Mouse (Mus musculus): ENCODE measurements around the gene Mef2d. TPM values are rescaled to one million over a fixed set of nuclear protein-coding genes. Genes with fewer than 3 reads are reported as not detected.

Mef2d gene
- polyA plus RNA-seq (2015; fragmentation: Nextera tagmentation; extraction: Ambion mirVana) = 16.4 and 19.7 TPM in 2 replicates

GRCm38 (mm10) chr3:88141787-88142523, at the start of gene Mef2d:
Gene Mef2d (plus strand): TSS chr3:88142372.
- Histone ChIP-seq H3K36me3 (no peaks in the 10 kb centered on the region), H3K9ac (peak within 1 kb of the TSS; percentile 92), H3K27ac (peak within 1 kb of the TSS; percentile 99), H3K4me1 (peaks cover 76% of the 10 kb centered on the region), H3K4me2 (replicated peaks) (peak within 1 kb of the TSS; percentile 98), H3K9me3 (no peaks in the 10 kb centered on the region), H3K27me3 (no peaks in the 10 kb centered on the region), H3K4me3 (peak within 1 kb of the TSS; percentile 96)
- WGBS = under 1% methylated on average over 52 of the region's 52 CpGs
- ATAC-seq (ENCODE audit: low FRiP score, low read depth) = peak; percentile 84

- Histone ChIP-seq H3K4me1 (no peaks in the 10 kb centered on the region), H3K4me3 (no peak overlapping the region), H3K9me3 (no peaks in the 10 kb centered on the region), H3K27me3 (no peaks in the 10 kb centered on the region), H3K9ac (no peak overlapping the region), H3K27ac (no peak overlapping the region), H3K4me2 (replicated peaks) (no peak overlapping the region), H3K36me3 (peaks cover 92% of the 10 kb centered on the region)
- no peak for ATAC-seq (ENCODE audit: low FRiP score, low read depth)
- WGBS = 91% methylated on average over 5 of the region's 5 CpGs
Measured at GRCm38 (mm10) chr3:88094126-88094525, 48.0 kb upstream of the Mef2d start.

- no peak for ATAC-seq (ENCODE audit: low FRiP score, low read depth)
- no peak overlapping the region for H3K4me2 ChIP-seq (replicated peaks)
- no peak overlapping the region for H3K27ac ChIP-seq
- no peaks in the 10 kb centered on the region for H3K9me3 ChIP-seq
- H3K36me3 ChIP-seq = peaks cover 90% of the 10 kb centered on the region
- H3K9ac ChIP-seq = no peak overlapping the region
- H3K27me3 ChIP-seq = no peaks in the 10 kb centered on the region
- no peaks in the 10 kb centered on the region for H3K4me1 ChIP-seq
- 83% methylated on average over 6 of the region's 6 CpGs for WGBS
- no peak overlapping the region for H3K4me3 ChIP-seq
Measured at GRCm38 (mm10) chr3:88097666-88098065, 44.5 kb upstream of the Mef2d start.

GRCm38 (mm10) chr3:88100251-88100650, 41.9 kb upstream of the Mef2d start:
- Histone ChIP-seq H3K36me3 (peaks cover 90% of the 10 kb centered on the region), H3K9me3 (no peaks in the 10 kb centered on the region), H3K4me2 (replicated peaks) (no peak overlapping the region), H3K27ac (no peak overlapping the region), H3K4me3 (no peak overlapping the region), H3K9ac (no peak overlapping the region), H3K4me1 (no peaks in the 10 kb centered on the region), H3K27me3 (no peaks in the 10 kb centered on the region)
- WGBS = 86% methylated on average over 3 of the region's 3 CpGs
- no peak for ATAC-seq (ENCODE audit: low FRiP score, low read depth)

- Histone ChIP-seq H3K4me3 (no peak overlapping the region), H3K4me1 (no peaks in the 10 kb centered on the region), H3K9me3 (no peaks in the 10 kb centered on the region), H3K4me2 (replicated peaks) (no peak overlapping the region), H3K27ac (no peak overlapping the region; the same call in 1 of the 2 replicates), H3K36me3 (peaks cover 94% of the 10 kb centered on the region), H3K9ac (no peak overlapping the region), H3K27me3 (no peaks in the 10 kb centered on the region)
- ATAC-seq (ENCODE audit: low FRiP score, low read depth) = no peak
- 92% methylated on average over 7 of the region's 7 CpGs for WGBS
Measured at GRCm38 (mm10) chr3:88101736-88102135, 40.4 kb upstream of the Mef2d start.

- H3K27ac ChIP-seq = no peak overlapping the region; the same call in 1 of the 2 replicates
Measured at GRCm38 (mm10) chr3:88102196-88102595, 40.0 kb upstream of the Mef2d start.

GRCm38 (mm10) chr3:88102611-88103010, 39.6 kb upstream of the Mef2d start:
- Histone ChIP-seq H3K27ac (no peak overlapping the region; the same call in 1 of the 2 replicates), H3K4me3 (no peak overlapping the region), H3K27me3 (no peaks in the 10 kb centered on the region), H3K36me3 (peaks cover 94% of the 10 kb centered on the region), H3K9ac (no peak overlapping the region), H3K4me2 (replicated peaks) (no peak overlapping the region), H3K9me3 (no peaks in the 10 kb centered on the region), H3K4me1 (no peaks in the 10 kb centered on the region)
- 82% methylated on average over 6 of the region's 6 CpGs for WGBS
- no peak for ATAC-seq (ENCODE audit: low FRiP score, low read depth)

More at GRCm38 (mm10) chr3:88102196-88102595, 40.0 kb upstream of the Mef2d start:
- no peak for ATAC-seq (ENCODE audit: low FRiP score, low read depth)
- H3K36me3 ChIP-seq = peaks cover 94% of the 10 kb centered on the region
- 84% methylated on average over 6 of the region's 6 CpGs for WGBS
- no peaks in the 10 kb centered on the region for H3K4me1 ChIP-seq
- H3K4me3 ChIP-seq = no peak overlapping the region
- H3K27me3 ChIP-seq = no peaks in the 10 kb centered on the region
- no peak overlapping the region for H3K4me2 ChIP-seq (replicated peaks)
- no peak overlapping the region for H3K9ac ChIP-seq
- H3K9me3 ChIP-seq = no peaks in the 10 kb centered on the region

- no peak overlapping the region for H3K9ac ChIP-seq
- no peak overlapping the region for H3K4me3 ChIP-seq
- H3K27me3 ChIP-seq = no peaks in the 10 kb centered on the region
- no peak for ATAC-seq (ENCODE audit: low FRiP score, low read depth)
- no peak overlapping the region for H3K27ac ChIP-seq
- 89% methylated on average over 4 of the region's 4 CpGs for WGBS
- H3K4me2 ChIP-seq (replicated peaks) = no peak overlapping the region
- no peaks in the 10 kb centered on the region for H3K4me1 ChIP-seq
- H3K36me3 ChIP-seq = peaks cover 99% of the 10 kb centered on the region
- H3K9me3 ChIP-seq = no peaks in the 10 kb centered on the region
Measured at GRCm38 (mm10) chr3:88106126-88106525, 36.0 kb upstream of the Mef2d start.

GRCm38 (mm10) chr3:88109126-88109525, 33.0 kb upstream of the Mef2d start:
- ATAC-seq (ENCODE audit: low FRiP score, low read depth) = no peak
- 94% methylated on average over 6 of the region's 6 CpGs for WGBS
- no peaks in the 10 kb centered on the region for H3K9me3 ChIP-seq

GRCm38 (mm10) chr3:88114396-88114795, 27.8 kb upstream of the Mef2d start:
- no peak overlapping the region for H3K4me2 ChIP-seq (replicated peaks)
- no peak for ATAC-seq (ENCODE audit: low FRiP score, low read depth)
- no peak overlapping the region for H3K27ac ChIP-seq

More at GRCm38 (mm10) chr3:88109126-88109525, 33.0 kb upstream of the Mef2d start:
- Histone ChIP-seq H3K4me1 (no peaks in the 10 kb centered on the region), H3K27ac (no peak overlapping the region), H3K4me2 (replicated peaks) (no peak overlapping the region), H3K36me3 (peaks cover 98% of the 10 kb centered on the region), H3K27me3 (no peaks in the 10 kb centered on the region), H3K4me3 (no peak overlapping the region), H3K9ac (no peak overlapping the region)

GRCm38 (mm10) chr3:88120117-88120651, 22.0 kb upstream of the Mef2d start:
- no peak for ATAC-seq (ENCODE audit: low FRiP score, low read depth)
- H3K4me2 ChIP-seq (replicated peaks) = no peak overlapping the region
- no peak overlapping the region for H3K4me3 ChIP-seq
- no peak overlapping the region for H3K9ac ChIP-seq
- H3K9me3 ChIP-seq = no peaks in the 10 kb centered on the region
- H3K4me1 ChIP-seq = no peaks in the 10 kb centered on the region
- WGBS = 88% methylated on average over 19 of the region's 19 CpGs
- no peaks in the 10 kb centered on the region for H3K27me3 ChIP-seq
- H3K27ac ChIP-seq = no peak overlapping the region
- peaks cover 59% of the 10 kb centered on the region for H3K36me3 ChIP-seq

More at GRCm38 (mm10) chr3:88114396-88114795, 27.8 kb upstream of the Mef2d start:
- H3K36me3 ChIP-seq = peaks cover 97% of the 10 kb centered on the region
- H3K9me3 ChIP-seq = no peaks in the 10 kb centered on the region
- H3K4me1 ChIP-seq = no peaks in the 10 kb centered on the region
- H3K4me3 ChIP-seq = no peak overlapping the region
- WGBS = 96% methylated on average over 12 of the region's 12 CpGs
- H3K9ac ChIP-seq = no peak overlapping the region
- no peaks in the 10 kb centered on the region for H3K27me3 ChIP-seq

- Histone ChIP-seq H3K27me3 (no peaks in the 10 kb centered on the region), H3K36me3 (peaks cover 48% of the 10 kb centered on the region), H3K27ac (no peak overlapping the region), H3K4me3 (no peak overlapping the region), H3K9me3 (no peaks in the 10 kb centered on the region), H3K4me2 (replicated peaks) (no peak overlapping the region), H3K4me1 (no peaks in the 10 kb centered on the region), H3K9ac (no peak overlapping the region)
- 74% methylated on average over 14 of the region's 14 CpGs for WGBS
- ATAC-seq (ENCODE audit: low FRiP score, low read depth) = no peak
Measured at GRCm38 (mm10) chr3:88121164-88122131, 20.7 kb upstream of the Mef2d start.

All from limb, embryonic 13.5 days (tissue).